Mouse (Mus musculus): ENCODE results near the gene Hs3st5. TPM values are rescaled to one million over a fixed set of nuclear protein-coding genes. Genes with fewer than 3 reads are reported as not detected.
"Not testable (repeated sequence)": the region's sequence is repeated elsewhere in the genome, so short reads cannot be mapped to it uniquely, and the experiment has no call there.

Gene Hs3st5
- polyA plus RNA-seq, 1 experiment from 2014 or later: 0.17 TPM

DNA sequence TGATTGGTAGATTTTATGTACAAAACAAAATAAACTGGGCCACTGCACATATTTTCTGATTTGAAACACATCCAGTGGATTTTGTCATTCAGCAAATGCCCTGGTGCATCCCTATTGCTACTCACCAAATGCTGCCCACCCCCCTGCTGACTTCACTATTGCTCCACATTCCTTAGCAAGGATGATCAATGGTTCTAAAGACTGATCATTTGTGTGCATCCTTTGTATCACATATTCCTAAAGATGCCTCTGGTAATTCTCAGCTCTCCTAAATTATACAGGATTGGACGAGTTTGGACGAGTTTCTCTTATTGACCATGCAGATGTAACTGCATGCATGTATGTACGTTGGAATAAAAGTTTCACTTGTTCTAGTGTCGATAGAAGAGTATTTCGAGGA is 52.1 kb downstream of the Hs3st5 start:
- in situ Hi-C loops (cut with MboI; ENCODE audit: low pct_unique_long_range_greater_than_20kb): no loop called here
- no peak for ATAC-seq
- CTCF ChIA-PET: no interaction called here
- H3K27me3 ChIP-seq: no peaks in the 10 kb centered on the region
- TF ChIP-seq CTCF (IDR thresholded peaks at IDR 0.05): no peak
- DNase-seq (ENCODE audit: low read depth, low spot score): no peak
- POLR2A ChIA-PET: no interaction called here

DNA sequence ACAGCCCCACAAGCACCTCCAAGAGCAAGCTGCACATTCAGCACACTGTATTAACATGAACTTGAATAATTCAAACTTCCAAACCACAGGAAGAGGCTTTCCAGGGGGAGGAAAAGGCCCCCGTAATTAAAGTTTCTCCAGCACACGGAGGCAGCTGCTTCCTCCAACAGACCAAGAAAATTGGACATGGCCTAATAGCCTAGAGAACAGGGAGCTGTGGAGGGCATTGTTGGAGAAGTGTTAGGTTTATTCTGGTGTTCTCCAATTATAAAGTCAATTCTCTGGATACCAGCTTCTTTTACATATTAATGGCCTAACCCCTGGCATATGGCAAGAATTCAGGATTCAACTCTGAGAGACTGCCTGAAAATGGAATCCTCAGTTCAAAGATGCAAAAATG is 60.6 kb downstream of the Hs3st5 start:
- ChIA-PET CTCF (no interaction called here), POLR2A (no interaction called here)
- no peak for DNase-seq (ENCODE audit: low read depth, low spot score)
- TF ChIP-seq CTCF (IDR thresholded peaks at IDR 0.05): no peak
- H3K27me3 ChIP-seq: peaks cover 3% of the 10 kb centered on the region
- in situ Hi-C loops (cut with MboI; ENCODE audit: low pct_unique_long_range_greater_than_20kb): no loop called here
- ATAC-seq: no peak

DNA sequence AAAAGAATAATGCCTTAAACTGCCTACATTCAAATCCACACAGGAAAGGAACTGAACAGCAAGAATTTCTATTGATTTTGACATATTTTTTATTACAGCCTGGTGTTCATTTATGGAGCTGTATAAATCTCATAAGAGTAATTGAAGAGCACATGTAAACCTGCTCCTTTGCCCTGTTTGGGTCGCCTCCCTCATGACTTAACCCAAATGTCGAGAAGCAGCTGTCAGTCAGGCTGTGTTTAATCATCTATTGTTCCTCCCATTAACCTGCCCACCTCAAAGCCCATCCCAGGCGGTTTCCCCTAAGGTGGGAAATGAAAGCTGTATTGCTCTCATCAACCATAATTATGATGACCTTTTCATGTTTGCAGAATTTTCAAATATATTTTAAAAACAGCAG is 65.9 kb downstream of the Hs3st5 start:
- no peak for DNase-seq (ENCODE audit: low read depth, low spot score)
- no peak for TF ChIP-seq CTCF (IDR thresholded peaks at IDR 0.05)
- in situ Hi-C loops (cut with MboI; ENCODE audit: low pct_unique_long_range_greater_than_20kb): no loop called here
- H3K27me3 ChIP-seq: peaks cover 7% of the 10 kb centered on the region
- no peak for ATAC-seq
- ChIA-PET POLR2A (no interaction called here), CTCF (no interaction called here)

DNA sequence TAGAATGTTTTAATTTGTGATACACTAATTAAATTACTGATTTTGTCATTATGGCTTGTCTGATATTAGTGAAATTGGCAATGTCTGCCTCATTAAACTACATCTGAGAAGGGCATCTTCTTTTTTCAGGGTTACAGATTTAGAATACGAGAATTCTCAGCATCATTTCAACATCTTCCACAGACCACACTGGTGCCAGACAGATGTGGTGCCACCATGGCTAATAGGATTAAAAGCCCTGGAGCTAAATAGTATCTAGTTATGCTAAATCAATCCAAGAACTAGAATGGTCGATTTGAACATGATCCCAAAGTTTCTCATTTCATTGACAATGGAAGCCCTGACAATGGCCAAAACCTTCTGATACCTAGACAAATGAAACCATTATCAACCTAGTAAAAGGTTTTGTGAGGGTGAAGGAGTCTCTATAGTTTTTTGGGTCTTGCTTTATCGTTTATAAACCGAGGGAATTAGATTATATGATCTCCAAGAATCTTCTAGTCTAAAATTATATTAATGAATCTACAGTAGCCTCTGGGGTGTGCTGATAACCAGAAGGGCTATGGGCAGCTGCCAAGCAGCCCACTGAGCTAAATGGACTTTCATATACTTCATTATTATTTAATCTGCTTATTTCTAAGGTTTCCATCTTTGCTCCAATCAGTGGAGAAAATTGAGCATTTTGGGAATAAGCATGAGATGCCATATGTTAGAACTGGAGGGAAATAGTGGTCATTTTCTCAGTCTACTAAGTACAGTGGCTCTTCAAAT is 71.9 kb downstream of the Hs3st5 start:
- ChIA-PET POLR2A (no interaction called here), CTCF (no interaction called here)
- ATAC-seq (no peak), DNase-seq (ENCODE audit: low read depth, low spot score) (no peak)
- no peaks in the 10 kb centered on the region for H3K27me3 ChIP-seq
- TF ChIP-seq CTCF (IDR thresholded peaks at IDR 0.05): no peak
- in situ Hi-C loops (cut with MboI; ENCODE audit: low pct_unique_long_range_greater_than_20kb): no loop called here

DNA sequence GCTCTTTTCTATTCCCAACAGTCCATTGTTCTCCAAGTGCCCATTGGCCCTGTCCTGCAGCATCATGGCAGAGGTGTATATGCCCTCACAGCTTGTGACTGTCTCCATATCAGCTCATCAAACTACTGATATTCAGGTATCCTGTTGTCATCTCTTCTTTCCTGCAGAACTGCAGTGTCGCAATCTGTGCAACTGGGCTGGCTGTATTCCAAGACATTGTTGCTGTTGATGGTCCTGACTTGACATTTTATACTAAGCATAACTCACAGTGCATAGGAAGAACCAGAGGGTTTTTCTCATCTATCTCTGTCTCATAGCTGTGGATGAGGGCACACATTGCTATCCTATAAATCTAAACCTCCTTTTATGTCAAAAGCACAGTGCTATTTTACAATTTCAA is 103.8 kb downstream of the Hs3st5 start:
- CTCF ChIA-PET: no interaction called here
- no peak for ATAC-seq
- POLR2A ChIA-PET: no interaction called here
- no peak for DNase-seq (ENCODE audit: low read depth, low spot score)
- in situ Hi-C loops (cut with MboI; ENCODE audit: low pct_unique_long_range_greater_than_20kb): no loop called here
- H3K27me3 ChIP-seq: no peaks in the 10 kb centered on the region
- no peak for TF ChIP-seq CTCF (IDR thresholded peaks at IDR 0.05)

DNA sequence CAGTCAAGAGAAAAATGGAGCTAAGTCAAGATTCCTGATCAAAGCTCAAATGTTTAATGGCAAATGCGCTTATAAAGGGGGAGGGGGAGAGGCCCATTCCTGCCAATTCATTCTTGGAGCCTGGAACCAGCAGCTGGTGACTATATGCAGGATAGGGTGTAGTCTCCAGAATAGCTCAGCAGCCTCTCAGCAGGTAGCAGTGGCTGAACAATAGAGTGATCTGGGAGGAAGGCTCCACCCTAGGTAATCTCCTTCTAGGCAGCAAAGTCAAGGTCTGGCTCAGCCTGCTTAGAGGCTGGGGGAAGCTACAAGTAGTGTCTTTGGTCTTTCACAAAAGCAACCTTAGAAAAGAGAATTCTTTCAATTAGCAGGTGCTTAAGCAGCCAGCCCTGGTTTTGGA is 104.8 kb downstream of the Hs3st5 start:
- ATAC-seq; DNase-seq (ENCODE audit: low read depth, low spot score); POLR2A ChIA-PET; in situ Hi-C loops (cut with MboI; ENCODE audit: low pct_unique_long_range_greater_than_20kb); H3K27me3 ChIP-seq; CTCF ChIA-PET: not testable (repeated sequence)

DNA sequence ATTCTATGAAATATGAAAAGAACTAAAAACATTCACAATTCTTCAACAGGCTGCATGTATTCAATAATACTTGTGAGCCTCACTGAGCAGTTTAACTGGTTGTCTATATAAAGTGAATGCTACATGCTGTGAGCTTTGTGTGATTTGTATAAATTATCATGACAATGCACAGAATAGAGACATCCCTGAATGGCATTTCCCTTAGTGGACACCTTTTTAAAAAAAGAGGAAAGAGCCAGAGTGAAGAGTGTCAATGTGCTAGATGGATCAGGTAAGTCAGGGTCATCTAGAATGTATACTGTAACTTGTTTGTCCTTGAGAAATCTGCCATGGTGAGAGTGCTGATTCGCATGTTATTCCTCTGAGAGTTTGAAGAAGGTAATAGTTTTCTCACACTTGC is 116.4 kb downstream of the Hs3st5 start:
- H3K27me3 ChIP-seq: no peaks in the 10 kb centered on the region
- ATAC-seq (no peak), DNase-seq (ENCODE audit: low read depth, low spot score) (no peak)
- ChIA-PET CTCF (interaction anchor here (0.8 kb wide), 1 partner anchor 27 kb away, joined by 3 read pairs; no protein-coding TSS in a partner anchor), POLR2A (no interaction called here)
- in situ Hi-C loops (cut with MboI; ENCODE audit: low pct_unique_long_range_greater_than_20kb): no loop called here
- no peak for TF ChIP-seq CTCF (IDR thresholded peaks at IDR 0.05)

DNA sequence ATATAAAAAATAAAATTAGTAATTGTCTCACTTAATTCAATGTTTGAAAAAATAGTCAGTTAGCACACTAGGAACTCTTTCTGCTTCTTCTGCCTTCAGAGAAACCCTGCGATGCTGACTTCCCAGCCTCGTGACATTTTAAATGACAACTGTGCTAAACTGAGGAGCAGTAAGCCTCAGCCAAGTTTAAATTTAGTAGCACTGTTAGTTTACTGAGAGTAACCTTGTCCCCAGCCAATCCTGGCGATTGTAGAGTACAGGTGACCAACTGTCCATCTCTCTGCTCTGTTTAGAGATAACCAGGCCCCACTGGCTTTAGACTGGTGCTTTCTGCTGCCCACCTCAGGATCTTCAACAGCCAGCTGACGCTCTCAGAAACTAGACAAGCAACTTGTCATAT is 121.3 kb downstream of the Hs3st5 start:
- no peak for DNase-seq (ENCODE audit: low read depth, low spot score)
- no peak for TF ChIP-seq CTCF (IDR thresholded peaks at IDR 0.05)
- CTCF ChIA-PET: no interaction called here
- POLR2A ChIA-PET: no interaction called here
- H3K27me3 ChIP-seq: no peaks in the 10 kb centered on the region
- ATAC-seq: no peak
- in situ Hi-C loops (cut with MboI; ENCODE audit: low pct_unique_long_range_greater_than_20kb): no loop called here

DNA sequence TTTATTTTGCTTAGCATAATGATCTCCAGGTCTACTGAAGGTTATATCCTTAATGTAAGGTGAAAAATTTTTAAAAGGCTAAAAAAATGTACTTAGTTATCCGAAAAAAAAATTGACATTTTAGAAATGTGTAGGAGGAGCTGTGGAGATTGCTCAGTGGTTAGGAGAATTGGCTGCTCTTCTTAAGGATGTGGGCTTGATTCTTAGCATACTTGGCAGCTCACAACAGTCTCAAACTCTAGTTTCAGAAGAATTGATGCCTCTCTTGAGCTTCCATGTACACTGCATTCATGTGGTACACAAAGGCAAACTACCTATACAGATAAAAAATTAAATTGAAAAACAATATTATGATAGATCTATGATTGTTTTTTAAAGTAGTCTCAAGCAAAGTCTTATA is 125.1 kb downstream of the Hs3st5 start:
- no peak for ATAC-seq
- DNase-seq (ENCODE audit: low read depth, low spot score): no peak
- no peak for TF ChIP-seq CTCF (IDR thresholded peaks at IDR 0.05)
- POLR2A ChIA-PET: no interaction called here
- in situ Hi-C loops (cut with MboI; ENCODE audit: low pct_unique_long_range_greater_than_20kb): no loop called here
- H3K27me3 ChIP-seq: no peaks in the 10 kb centered on the region
- CTCF ChIA-PET: no interaction called here

DNA sequence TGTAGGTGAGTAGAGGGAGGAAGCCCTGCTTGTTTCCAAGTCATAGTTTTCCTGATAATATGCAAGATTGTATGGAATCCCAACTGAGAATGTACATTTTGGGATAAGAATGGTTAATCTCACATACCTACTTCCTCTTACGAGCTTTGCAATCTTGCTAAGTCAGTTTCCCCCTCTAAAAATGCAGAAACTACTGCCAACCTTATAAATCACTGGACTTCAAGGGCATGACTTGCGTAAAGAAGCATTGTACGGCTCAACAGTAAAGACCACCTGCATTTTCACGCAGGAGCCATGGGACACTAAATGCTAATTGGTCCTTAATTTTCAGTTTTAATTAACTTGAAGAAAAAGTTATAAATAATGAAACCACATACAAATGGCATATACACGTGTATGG is 144.0 kb downstream of the Hs3st5 start:
- ChIA-PET CTCF (no interaction called here), POLR2A (no interaction called here)
- ATAC-seq (no peak), DNase-seq (ENCODE audit: low read depth, low spot score) (no peak)
- H3K27me3 ChIP-seq: no peaks in the 10 kb centered on the region
- TF ChIP-seq CTCF (IDR thresholded peaks at IDR 0.05): no peak
- in situ Hi-C loops (cut with MboI; ENCODE audit: low pct_unique_long_range_greater_than_20kb): no loop called here

DNA sequence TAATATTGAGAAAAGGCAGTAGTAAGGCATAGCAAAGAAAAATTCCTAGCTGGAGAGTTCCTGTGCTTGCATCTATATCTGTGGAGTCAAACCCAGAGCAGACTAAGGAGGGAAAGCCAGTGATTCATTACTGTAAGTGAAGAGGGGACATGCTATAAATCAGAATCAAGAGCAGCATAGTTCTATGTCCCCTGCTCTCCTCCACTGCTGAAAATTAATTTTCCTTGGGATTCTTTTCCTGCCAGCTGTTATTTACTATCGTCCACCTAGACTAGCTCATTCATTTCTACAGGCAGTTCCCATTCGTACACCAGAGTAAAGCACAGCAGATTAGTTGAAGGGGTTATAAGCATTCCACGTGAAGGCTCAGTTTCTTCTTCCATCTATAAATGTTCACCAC is 207.4 kb downstream of the Hs3st5 start:
- ATAC-seq (no peak), DNase-seq (ENCODE audit: low read depth, low spot score) (no peak)
- peaks cover 9% of the 10 kb centered on the region for H3K27me3 ChIP-seq
- in situ Hi-C loops (cut with MboI; ENCODE audit: low pct_unique_long_range_greater_than_20kb): no loop called here
- ChIA-PET CTCF (interaction anchor here (0.6 kb wide), 1 partner anchor 51 kb away, joined by 3 read pairs; no protein-coding TSS in a partner anchor), POLR2A (no interaction called here)
- no peak for TF ChIP-seq CTCF (IDR thresholded peaks at IDR 0.05)

DNA sequence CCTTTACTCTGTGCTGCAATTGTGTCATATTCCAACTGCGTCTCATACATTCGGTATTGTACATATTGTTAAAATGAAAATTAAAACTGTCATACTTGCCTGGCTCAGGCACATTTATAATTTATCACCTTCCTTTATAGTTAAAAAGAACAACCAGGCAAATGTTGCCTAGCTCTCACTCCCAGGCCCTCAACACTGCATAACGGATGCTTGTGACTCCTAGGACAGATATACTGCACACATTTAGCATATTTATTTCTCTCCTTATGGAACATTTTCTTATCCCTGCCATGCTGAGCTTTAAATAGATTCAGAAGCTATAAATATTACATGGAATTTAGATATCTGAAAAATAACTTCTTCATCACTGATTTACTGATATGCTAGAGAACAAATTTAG is 219.6 kb downstream of the Hs3st5 start:
- no peak for ATAC-seq
- TF ChIP-seq CTCF (IDR thresholded peaks at IDR 0.05): no peak
- peaks cover 3% of the 10 kb centered on the region for H3K27me3 ChIP-seq
- in situ Hi-C loops (cut with MboI; ENCODE audit: low pct_unique_long_range_greater_than_20kb): no loop called here
- ChIA-PET POLR2A (no interaction called here), CTCF (interaction anchor here (1.0 kb wide), 1 partner anchor 31 kb away, joined by 3 read pairs; no protein-coding TSS in a partner anchor)
- DNase-seq (ENCODE audit: low read depth, low spot score): no peak
